Mouse (Mus musculus) cortical plate, adult 2 months (tissue): ENCODE data around the gene Pmepa1.

Experiments
- CTCF ChIP-seq: fragments of 200-500 bp; IDR thresholded peaks from 2 replicates; pipeline ENCODE4 v1.5.1; 2011; ENCODE audit warnings: mild to moderate bottlenecking, control low read depth, low read length; ENCODE audit not compliant: insufficient read depth; ENCODE audit errors: extremely low read depth
- POLR2A ChIP-seq: fragments of 200-500 bp; IDR thresholded peaks from 2 replicates; pipeline ENCODE4 v1.6.1; 2011; ENCODE audit warnings: mild to moderate bottlenecking, low read length, control low read depth; ENCODE audit not compliant: insufficient read depth; ENCODE audit errors: extremely low read depth

DNA sequence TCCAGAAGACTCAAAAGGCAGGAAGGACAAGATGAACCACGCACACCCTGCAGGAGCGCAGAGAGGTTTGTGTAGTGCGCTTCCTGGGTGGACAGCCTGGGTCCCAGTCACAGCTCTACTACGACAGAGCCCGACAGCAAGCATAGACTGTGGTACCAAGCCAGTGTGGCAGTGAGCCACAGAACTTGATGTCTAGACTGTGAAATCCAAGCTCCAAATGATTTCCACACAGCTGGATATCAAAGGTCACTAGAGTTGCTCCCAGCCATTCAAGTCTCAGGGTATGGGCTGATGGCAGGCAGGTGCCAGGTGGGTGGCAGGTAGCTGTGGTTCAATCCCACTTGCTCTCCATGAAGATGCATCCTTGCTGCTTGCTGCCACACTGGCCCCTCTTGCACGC is 45.4 kb upstream of the Pmepa1 start:
- no peak for TF ChIP-seq CTCF
- TF ChIP-seq POLR2A: no peak
